Mouse (Mus musculus): ENCODE measurements around the gene St3gal6. TPM values are rescaled to one million over a fixed set of nuclear protein-coding genes. Genes with fewer than 3 reads are reported as not detected.
"Not testable (repeated sequence)": the region's sequence is repeated elsewhere in the genome, so short reads cannot be mapped to it uniquely, and the experiment has no call there.

St3gal6 gene
- polyA plus RNA-seq, 1 experiment from 2014 or later = 5.7 TPM

DNA sequence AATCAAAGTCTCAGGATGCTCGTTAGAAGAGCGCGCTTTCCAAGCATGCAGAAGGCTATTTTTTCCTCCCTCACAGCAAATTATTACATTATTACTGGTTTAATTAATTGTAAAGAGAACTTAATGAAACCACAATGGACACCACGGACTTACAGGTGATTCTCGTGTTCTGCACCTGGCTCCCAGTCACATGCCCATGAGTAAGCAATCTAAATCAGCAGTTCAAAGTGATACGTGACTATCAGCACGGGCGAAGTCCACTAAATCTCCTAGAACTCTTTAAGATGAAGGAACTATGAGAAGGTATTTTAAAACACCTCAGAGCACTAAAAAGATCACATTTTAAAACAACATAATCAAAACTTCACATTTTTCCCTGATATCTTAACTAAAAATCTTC, 54.0 kb downstream of the St3gal6 start:
- Histone ChIP-seq H3K4me3 (no peak overlapping the region), H3K27me3 (no peaks in the 10 kb centered on the region), H3K9me3 (replicated peaks) (no peaks in the 10 kb centered on the region), H3K4me2 (no peak overlapping the region), H3K27ac (no peak overlapping the region), H3K36me3 (ENCODE audit: poor library complexity, severe bottlenecking) (peaks cover 26% of the 10 kb centered on the region), H3K4me1 (no peaks in the 10 kb centered on the region), H3K9ac (no peak overlapping the region)
- ATAC-seq = no peak
- WGBS = 79% methylated on average over 8 of the region's 8 CpGs

DNA sequence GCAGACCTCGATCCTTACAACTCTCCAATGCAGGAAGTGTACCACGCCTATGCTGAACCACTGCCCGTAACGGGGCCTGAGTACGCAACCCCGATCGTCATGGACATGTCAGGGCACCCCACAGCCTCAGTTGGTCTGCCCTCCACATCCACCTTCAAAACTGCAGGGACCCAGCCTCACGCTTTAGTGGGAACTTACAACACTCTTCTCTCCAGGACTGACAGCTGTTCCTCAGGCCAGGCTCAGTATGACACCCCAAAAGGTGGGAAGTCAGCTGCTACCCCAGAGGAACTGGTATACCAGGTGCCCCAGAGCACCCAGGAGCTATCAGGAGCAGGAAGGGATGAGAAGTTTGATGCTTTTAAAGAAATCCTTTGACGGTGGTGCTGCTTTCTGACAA, 58.6 kb downstream of the St3gal6 start:
- Histone ChIP-seq H3K27me3 (no peaks in the 10 kb centered on the region), H3K9me3 (replicated peaks) (no peaks in the 10 kb centered on the region), H3K27ac (no peak overlapping the region), H3K9ac (no peak overlapping the region), H3K4me3 (no peak overlapping the region), H3K4me2 (no peak overlapping the region), H3K36me3 (ENCODE audit: poor library complexity, severe bottlenecking) (peaks cover 61% of the 10 kb centered on the region), H3K4me1 (no peaks in the 10 kb centered on the region)
- ATAC-seq = no peak
- whole genome bisulfite sequencing = 96% methylated on average over 9 of the region's 9 CpGs

DNA sequence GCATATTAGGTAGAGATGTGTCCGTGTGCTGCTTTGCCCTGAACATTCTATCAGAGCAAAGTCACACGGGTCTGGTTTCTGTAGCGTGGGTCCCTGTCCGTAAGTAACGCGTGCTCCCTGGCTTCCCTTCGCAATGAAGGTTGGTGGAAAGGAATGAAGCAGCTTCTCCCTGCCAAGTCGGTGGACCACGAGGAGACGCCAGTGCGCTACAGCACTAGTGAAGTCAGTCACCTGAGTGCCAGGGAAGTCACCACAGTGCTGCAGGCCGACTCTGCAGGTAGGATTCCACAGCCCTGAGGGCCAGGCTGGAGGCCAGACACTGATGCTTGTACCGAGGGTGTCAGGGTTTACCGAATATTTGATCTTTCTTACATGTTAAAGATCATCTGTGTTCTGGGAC, 60.0 kb downstream of the St3gal6 start:
- H3K4me3 ChIP-seq = no peak overlapping the region
- no peaks in the 10 kb centered on the region for H3K4me1 ChIP-seq
- no peak overlapping the region for H3K4me2 ChIP-seq
- no peak overlapping the region for H3K27ac ChIP-seq
- peaks cover 72% of the 10 kb centered on the region for H3K36me3 ChIP-seq (ENCODE audit: poor library complexity, severe bottlenecking)
- H3K9me3 ChIP-seq (replicated peaks) = no peaks in the 10 kb centered on the region
- WGBS = 94% methylated on average over 14 of the region's 14 CpGs
- ATAC-seq = no peak
- no peaks in the 10 kb centered on the region for H3K27me3 ChIP-seq
- H3K9ac ChIP-seq = no peak overlapping the region

DNA sequence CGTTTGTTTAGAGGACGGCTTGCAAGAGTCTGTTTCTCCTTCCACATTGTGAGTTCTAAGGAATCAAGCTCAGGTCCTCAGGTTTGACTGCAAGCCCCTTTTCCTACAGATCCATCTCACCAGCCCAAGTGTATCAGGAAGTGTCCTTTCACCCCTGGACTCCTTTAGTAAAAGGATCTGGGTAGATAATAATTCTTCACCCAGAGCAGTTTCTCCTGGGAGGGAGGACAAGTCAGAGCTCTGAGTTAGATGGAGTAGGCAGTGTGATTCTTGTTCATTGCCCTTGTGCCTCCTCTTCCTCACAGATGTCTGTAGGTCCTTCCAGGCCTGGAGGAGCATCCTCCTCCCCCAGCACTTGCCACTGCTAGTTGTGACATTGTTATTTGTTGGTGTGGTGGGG, 61.5 kb downstream of the St3gal6 start:
- H3K27ac ChIP-seq = no peak overlapping the region
- H3K36me3 ChIP-seq (ENCODE audit: poor library complexity, severe bottlenecking) = peaks cover 85% of the 10 kb centered on the region
- no peak for ATAC-seq
- no peak overlapping the region for H3K9ac ChIP-seq
- H3K4me1 ChIP-seq = no peaks in the 10 kb centered on the region
- WGBS = 87% methylated on average over 2 of the region's 2 CpGs
- H3K4me2 ChIP-seq = no peak overlapping the region
- no peaks in the 10 kb centered on the region for H3K9me3 ChIP-seq (replicated peaks)
- H3K27me3 ChIP-seq = no peaks in the 10 kb centered on the region
- no peak overlapping the region for H3K4me3 ChIP-seq

DNA sequence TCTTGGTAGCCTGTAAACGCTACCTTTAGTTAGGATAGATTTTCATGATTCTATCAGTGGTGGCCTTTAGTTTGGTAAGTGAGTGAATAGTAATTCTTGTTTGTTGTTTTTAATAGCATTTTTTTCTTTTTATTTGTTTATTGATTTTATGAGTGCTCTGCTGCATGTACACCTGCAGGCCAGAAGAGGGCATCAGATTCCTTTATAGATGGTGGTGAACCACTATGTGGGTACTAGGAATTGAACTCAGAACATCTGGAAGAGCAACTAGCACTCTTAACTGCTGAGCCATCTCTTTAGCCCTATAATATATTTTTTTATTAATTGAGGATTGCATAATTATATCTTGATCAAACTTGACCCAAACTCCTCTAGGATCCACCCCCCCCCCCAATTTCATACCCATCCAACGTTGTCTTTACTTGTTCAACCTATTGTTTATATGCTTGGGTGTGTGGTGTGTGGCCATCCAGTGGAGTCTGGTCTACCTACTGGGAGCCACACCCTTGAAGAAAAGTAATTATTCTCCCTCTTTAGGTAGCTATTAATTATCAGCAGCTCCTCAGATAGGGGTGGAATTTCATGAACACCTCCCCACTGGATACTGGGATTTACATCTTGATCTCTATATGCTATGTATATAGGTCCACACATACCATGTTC, 62.1 kb downstream of the St3gal6 start:
- ATAC-seq = peak; percentile 46; the same call in 1 of the 2 replicates
- WGBS = 86% methylated on average over 2 of the region's 2 CpGs
- peaks cover 81% of the 10 kb centered on the region for H3K36me3 ChIP-seq (ENCODE audit: poor library complexity, severe bottlenecking)

DNA sequence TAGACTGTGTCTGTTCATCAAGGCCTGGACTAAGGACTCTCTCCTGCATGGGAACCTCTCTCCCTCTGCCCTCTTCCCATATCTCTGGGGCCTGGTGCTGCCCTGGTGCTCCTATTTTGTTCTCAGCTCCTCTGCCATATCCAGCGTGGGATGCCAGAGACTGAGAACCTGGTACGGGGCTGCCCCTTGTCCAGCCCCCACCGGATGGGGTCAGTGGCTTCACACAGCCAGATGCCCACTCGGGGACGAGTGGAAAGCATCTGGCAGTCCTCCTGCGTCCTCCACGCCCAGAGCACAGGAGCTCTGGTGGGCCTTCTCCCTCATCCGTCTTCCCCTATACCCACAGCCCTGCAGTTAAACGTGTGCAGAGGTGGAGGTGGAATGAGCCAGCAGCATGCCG, 63.7 kb downstream of the St3gal6 start:
- peaks cover 71% of the 10 kb centered on the region for H3K36me3 ChIP-seq (ENCODE audit: poor library complexity, severe bottlenecking)
- WGBS = 92% methylated on average over 10 of the region's 10 CpGs
- H3K27ac ChIP-seq = no peak overlapping the region
- no peak overlapping the region for H3K9ac ChIP-seq
- no peaks in the 10 kb centered on the region for H3K4me1 ChIP-seq
- no peak overlapping the region for H3K4me2 ChIP-seq
- no peak overlapping the region for H3K4me3 ChIP-seq
- no peaks in the 10 kb centered on the region for H3K27me3 ChIP-seq
- H3K9me3 ChIP-seq (replicated peaks) = no peaks in the 10 kb centered on the region
- ATAC-seq = no peak

More for the DNA sequence above, 62.1 kb downstream of the St3gal6 start:
- H3K27ac ChIP-seq = no peak overlapping the region
- H3K4me2 ChIP-seq = no peak overlapping the region
- H3K4me1 ChIP-seq = no peaks in the 10 kb centered on the region
- no peaks in the 10 kb centered on the region for H3K9me3 ChIP-seq (replicated peaks)
- H3K9ac ChIP-seq = no peak overlapping the region
- H3K4me3 ChIP-seq = no peak overlapping the region
- H3K27me3 ChIP-seq = no peaks in the 10 kb centered on the region

DNA sequence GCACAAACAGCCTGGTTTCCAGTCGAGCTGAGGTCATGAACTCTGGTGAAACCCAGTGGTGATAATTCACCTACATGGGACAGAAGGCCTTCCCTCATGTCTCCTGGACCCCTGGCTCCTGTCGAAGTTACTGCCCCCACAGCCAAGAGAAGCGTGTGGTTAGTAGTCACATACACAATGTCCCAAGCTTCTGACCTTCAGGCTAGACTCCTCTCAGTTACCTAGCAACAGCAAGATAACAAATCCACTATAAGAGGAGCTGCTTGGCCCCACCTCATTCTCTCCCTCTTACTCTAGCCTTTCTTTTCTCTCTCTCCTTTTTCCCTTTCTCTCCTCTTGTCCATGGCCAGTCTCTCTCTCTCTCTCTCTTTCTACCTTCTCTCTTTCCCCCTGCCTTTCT, 64.1 kb downstream of the St3gal6 start:
- peaks cover 67% of the 10 kb centered on the region for H3K36me3 ChIP-seq (ENCODE audit: poor library complexity, severe bottlenecking)
- not testable (repeated sequence) for H3K9ac ChIP-seq; H3K4me1 ChIP-seq; H3K27me3 ChIP-seq; ATAC-seq; H3K4me3 ChIP-seq; H3K27ac ChIP-seq; H3K9me3 ChIP-seq (replicated peaks); H3K4me2 ChIP-seq
- 49% methylated on average over 3 of the region's 3 CpGs for WGBS

DNA sequence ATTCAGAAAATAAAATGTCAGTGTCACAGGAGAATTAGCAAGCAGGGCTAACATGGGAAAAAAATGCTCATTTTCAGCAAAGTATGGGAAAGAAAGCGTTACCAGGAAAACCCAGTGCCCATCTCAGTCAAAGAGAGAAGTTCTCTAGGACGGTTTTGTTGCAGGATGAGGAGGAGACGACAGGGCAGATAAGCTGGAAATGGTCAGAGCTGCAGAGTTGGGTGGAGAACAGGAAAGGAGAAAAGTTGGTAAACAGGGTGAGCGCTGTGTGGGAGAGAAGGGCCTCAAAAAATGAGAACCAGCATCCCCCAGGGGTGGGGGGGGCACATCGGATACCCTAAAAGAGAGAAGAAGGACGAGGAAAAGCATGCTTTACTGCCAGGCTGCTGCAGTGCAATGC, 67.1 kb downstream of the St3gal6 start:
- H3K9me3 ChIP-seq (replicated peaks) = no peaks in the 10 kb centered on the region
- H3K4me2 ChIP-seq = no peak overlapping the region
- H3K9ac ChIP-seq = no peak overlapping the region
- ATAC-seq = no peak
- H3K36me3 ChIP-seq (ENCODE audit: poor library complexity, severe bottlenecking) = peaks cover 47% of the 10 kb centered on the region
- no peak overlapping the region for H3K27ac ChIP-seq
- no peak overlapping the region for H3K4me3 ChIP-seq
- no peaks in the 10 kb centered on the region for H3K27me3 ChIP-seq
- no peaks in the 10 kb centered on the region for H3K4me1 ChIP-seq
- 92% methylated on average over 6 of the region's 6 CpGs for WGBS

DNA sequence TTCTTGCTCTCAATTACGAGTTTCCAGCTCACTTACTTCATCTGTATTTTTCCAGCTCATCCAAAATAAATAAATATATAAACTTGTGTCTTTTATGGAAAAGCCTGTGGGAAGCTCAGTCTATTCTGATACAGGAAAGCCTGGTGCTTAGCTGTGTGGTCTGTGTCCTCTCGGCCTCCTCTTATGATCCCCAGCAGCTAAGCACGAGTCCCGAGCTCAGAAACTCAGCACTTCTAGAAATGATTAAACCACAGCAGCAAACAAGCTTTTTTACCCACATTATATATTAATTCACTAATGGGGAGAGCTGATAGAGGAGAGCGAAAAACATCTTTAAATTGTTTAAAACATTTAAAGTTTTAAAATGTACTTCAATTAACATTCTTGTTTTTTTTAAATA, 67.6 kb downstream of the St3gal6 start:
- no peak overlapping the region for H3K4me2 ChIP-seq
- no peak for ATAC-seq
- peaks cover 48% of the 10 kb centered on the region for H3K36me3 ChIP-seq (ENCODE audit: poor library complexity, severe bottlenecking)
- H3K9me3 ChIP-seq (replicated peaks) = no peaks in the 10 kb centered on the region
- no peak overlapping the region for H3K27ac ChIP-seq
- no peak overlapping the region for H3K4me3 ChIP-seq
- no peaks in the 10 kb centered on the region for H3K27me3 ChIP-seq
- no peaks in the 10 kb centered on the region for H3K4me1 ChIP-seq
- H3K9ac ChIP-seq = no peak overlapping the region
- WGBS = 93% methylated on average over 5 of the region's 5 CpGs

DNA sequence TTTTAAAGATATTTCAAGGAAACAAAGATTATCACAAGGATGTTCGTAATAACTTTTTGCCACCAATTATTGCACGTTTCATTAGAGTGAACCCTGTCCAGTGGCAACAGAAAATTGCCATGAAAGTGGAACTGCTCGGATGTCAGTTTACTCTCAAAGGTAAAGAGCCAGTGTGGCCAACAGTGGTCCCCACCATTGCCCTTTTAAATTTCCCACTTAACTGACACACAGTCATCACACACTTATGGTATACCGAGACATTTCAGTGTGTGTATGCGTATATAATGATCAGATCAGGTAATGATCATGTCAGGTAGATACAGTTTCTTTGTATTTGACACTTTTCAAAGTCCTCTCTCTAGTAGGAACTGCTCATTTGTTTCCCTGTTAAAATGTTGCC, 68.9 kb downstream of the St3gal6 start:
- Histone ChIP-seq H3K4me3 (no peak overlapping the region), H3K27me3 (no peaks in the 10 kb centered on the region), H3K4me1 (no peaks in the 10 kb centered on the region), H3K9ac (no peak overlapping the region), H3K36me3 (ENCODE audit: poor library complexity, severe bottlenecking) (peaks cover 44% of the 10 kb centered on the region; the same call in 1 of the 2 replicates), H3K4me2 (no peak overlapping the region), H3K27ac (no peak overlapping the region), H3K9me3 (replicated peaks) (no peaks in the 10 kb centered on the region)
- WGBS = 91% methylated on average over 5 of the region's 5 CpGs
- ATAC-seq = no peak

DNA sequence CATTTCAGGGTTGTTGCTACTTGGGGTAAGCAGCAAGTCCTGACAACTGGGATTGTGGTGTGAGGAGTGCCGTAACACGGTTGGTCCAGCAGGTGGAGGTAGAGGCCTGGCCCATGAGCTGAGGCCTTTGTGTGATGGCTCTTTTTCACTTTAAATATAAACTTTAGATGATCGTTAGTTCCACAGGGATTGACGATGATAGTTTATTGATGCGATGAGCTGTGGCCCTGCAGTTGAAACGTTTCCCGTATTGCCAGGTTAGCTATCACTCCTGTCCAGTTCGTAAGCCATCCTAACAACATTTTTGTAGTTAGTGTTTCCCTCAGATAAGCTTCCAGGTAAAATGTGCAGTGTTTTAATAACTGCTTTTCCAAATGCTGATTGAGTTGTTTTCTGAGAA, 69.4 kb downstream of the St3gal6 start:
- H3K36me3 ChIP-seq (ENCODE audit: poor library complexity, severe bottlenecking) = peaks cover 44% of the 10 kb centered on the region; the same call in 1 of the 2 replicates
- ATAC-seq = peak; percentile 73
- H3K27ac ChIP-seq = no peak overlapping the region
- H3K4me1 ChIP-seq = no peaks in the 10 kb centered on the region
- no peak overlapping the region for H3K9ac ChIP-seq
- H3K4me3 ChIP-seq = no peak overlapping the region
- no peaks in the 10 kb centered on the region for H3K27me3 ChIP-seq
- no peaks in the 10 kb centered on the region for H3K9me3 ChIP-seq (replicated peaks)
- WGBS = 73% methylated on average over 8 of the region's 8 CpGs
- H3K4me2 ChIP-seq = no peak overlapping the region

DNA sequence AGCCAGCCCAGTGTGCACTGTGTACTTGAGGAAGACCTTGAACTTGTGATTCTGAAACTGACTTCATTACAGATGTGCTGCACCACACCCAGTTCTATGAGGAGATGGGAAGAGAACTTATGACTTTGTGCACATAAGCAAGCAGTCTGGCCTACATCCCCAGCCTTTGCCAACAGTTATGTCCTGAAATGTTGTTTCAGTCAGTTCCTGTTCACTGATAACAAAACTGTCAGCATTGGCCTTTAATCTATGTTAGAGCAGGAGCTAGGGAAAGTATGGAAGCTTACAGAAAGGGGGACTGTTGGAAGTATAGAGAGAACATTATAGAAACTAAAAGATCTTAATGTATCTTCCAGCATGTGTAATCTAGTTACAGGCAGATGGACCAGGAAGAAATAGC, 70.2 kb downstream of the St3gal6 start:
- Histone ChIP-seq H3K9ac (no peak overlapping the region), H3K4me3 (no peak overlapping the region), H3K4me2 (no peak overlapping the region), H3K9me3 (replicated peaks) (no peaks in the 10 kb centered on the region), H3K4me1 (no peaks in the 10 kb centered on the region), H3K36me3 (ENCODE audit: poor library complexity, severe bottlenecking) (peaks cover 40% of the 10 kb centered on the region; the same call in 1 of the 2 replicates), H3K27ac (no peak overlapping the region), H3K27me3 (no peaks in the 10 kb centered on the region)
- no peak for ATAC-seq

DNA sequence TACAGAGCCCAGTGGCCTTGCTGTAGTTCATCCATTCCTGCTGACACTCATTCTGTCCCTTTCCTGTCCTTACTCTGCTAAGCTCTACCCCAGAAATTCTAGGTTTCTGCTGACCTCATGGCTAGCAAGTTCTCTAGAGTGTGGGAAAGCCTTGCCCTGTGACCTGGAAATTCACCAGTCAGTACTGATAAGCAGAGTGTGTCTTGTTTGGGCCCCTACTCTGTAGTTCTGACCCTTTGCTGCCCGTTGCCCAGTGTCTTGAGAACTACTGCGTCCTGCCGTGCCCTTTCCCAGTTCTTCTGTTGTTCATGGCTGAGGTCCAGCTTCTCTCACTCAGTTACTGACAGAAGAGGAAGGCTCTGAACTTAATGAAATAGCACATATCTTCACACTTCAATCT, 70.9 kb downstream of the St3gal6 start:
- Histone ChIP-seq H3K27ac (no peak overlapping the region), H3K4me3 (no peak overlapping the region), H3K9me3 (replicated peaks) (no peaks in the 10 kb centered on the region), H3K4me1 (no peaks in the 10 kb centered on the region), H3K36me3 (ENCODE audit: poor library complexity, severe bottlenecking) (peaks cover 35% of the 10 kb centered on the region; the same call in 1 of the 2 replicates), H3K27me3 (no peaks in the 10 kb centered on the region), H3K4me2 (no peak overlapping the region), H3K9ac (no peak overlapping the region)
- WGBS = 85% methylated on average over 3 of the region's 3 CpGs
- ATAC-seq = no peak

Data from forebrain, embryonic 13.5 days (tissue).